Mouse (Mus musculus) cerebellum, adult 11-12 months (tissue): Measurements from ENCODE around the gene Sort1.
"Not testable (repeated sequence)": the region's sequence is repeated elsewhere in the genome, so short reads cannot be mapped to it uniquely, and the experiment has no call there.

Source experiments
- DNase-seq: peaks from one replicate; pipeline ENCODE4 v3.0.0; 2022

Sort1 gene

DNA sequence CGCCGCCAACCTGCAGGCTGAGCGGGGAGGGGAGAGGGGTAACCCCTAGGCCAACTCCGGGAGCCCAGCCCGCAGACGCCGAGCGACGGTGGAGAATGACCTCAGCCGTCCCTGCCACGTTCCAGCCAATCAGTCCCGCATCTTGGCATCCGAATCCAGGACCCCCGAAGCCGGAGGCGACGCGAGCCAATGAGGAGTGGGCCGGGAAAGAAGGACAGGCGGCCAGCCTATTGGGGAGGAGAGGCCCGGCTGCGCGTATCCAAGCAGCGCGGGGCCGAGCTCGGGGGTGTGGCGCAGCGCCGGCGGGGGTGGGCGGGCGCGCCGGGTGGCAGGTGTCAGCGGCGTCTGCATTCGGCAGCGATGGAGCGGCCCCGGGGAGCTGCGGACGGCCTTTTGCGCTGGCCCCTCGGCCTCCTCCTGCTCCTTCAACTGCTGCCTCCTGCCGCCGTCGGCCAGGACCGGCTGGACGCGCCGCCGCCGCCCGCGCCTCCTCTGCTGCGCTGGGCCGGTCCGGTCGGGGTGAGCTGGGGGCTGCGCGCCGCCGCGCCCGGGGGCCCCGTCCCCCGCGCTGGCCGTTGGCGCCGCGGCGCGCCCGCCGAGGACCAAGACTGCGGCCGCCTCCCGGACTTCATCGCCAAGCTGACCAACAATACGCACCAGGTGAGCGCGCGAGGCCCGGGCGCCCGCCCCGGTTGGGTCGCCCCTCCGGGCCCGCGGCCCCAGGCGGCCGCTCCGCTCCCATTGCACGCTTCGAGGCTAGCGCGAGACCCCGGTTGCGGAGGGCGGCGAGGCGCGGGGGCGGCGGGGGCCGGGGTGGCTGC, at the start of gene Sort1:
TSS of gene Sort1 (plus strand) at position 302 of the 821 bp plus-strand sequence.
- peak; percentile 87 for DNase-seq

DNA sequence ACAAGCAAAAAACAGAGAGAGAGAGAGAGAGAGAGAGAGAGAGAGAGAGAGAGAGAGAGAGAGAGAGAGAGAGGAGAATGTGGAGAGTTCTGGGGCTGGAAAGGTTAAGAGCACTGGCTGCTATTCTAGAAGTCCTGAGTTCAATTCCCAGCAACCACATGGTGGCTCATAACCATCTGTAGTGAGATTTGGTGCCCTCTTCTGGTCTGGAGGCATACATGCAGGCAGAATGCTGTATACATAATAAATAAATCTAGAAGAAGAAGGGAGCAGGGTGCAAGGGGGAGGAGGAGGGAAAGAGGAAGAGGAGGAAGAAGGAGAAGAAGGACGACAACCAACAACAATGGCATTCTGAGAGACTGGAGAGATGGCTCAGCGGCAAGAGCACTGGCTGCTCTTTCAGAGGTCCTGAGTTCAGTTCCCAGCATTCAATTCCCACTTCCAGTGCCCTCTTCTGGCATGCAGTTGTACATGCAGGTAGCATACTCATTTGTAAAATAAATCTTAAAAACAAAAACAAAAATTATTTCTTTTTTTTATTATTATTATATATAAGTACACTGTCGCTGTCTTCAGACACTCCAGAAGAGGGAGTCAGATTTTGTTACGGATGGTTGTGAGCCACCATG, 46.3 kb upstream of the Sort1 start:
- DNase-seq: not testable (repeated sequence)

DNA sequence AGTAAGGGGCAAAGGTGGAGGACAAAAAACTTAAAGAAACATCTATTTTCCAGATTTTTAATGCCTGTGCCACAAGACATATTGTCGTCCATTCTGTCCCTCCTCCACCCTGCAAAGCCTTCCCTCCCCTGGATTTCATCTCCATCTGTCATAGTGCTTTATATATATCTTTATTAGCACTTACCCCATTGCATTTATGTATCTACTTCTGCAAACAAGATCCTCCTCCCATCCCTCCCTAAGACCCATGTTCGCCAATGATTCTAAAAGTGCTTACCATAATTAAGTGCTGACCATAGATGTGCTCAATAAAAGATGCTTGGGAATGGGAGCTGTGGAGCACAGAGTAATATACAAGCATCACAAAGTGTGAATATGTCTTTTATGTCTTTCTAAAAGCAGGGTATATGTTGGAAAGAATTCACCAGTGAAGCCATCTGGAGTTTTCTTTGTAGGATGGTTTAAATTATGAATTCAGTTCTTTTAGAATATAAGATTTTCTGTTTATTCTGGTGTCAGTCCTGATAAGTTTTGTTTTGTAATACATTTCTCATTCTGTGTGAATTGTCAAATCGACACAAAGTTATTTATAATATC, 42.5 kb upstream of the Sort1 start:
- no peak for DNase-seq

DNA sequence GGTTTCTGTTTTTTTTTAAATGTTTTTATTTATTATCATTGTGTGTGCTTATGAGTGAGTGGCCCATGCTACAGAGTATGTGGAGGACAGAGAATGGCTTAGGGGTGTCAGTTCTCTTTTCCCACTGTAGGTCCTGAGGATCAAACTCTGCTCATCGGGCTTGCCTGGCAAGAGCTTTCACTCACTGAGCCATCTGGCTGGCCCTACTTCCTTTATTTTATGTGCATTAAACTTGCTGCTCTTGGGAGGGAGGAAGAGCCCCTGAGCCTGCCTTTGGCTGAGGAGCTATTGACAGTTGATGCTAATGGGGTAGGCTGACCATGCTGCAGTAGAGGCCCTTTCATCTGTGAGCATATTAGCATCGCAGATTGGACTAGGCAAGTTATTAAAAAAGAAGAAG, 37.0 kb upstream of the Sort1 start:
- no peak for DNase-seq

DNA sequence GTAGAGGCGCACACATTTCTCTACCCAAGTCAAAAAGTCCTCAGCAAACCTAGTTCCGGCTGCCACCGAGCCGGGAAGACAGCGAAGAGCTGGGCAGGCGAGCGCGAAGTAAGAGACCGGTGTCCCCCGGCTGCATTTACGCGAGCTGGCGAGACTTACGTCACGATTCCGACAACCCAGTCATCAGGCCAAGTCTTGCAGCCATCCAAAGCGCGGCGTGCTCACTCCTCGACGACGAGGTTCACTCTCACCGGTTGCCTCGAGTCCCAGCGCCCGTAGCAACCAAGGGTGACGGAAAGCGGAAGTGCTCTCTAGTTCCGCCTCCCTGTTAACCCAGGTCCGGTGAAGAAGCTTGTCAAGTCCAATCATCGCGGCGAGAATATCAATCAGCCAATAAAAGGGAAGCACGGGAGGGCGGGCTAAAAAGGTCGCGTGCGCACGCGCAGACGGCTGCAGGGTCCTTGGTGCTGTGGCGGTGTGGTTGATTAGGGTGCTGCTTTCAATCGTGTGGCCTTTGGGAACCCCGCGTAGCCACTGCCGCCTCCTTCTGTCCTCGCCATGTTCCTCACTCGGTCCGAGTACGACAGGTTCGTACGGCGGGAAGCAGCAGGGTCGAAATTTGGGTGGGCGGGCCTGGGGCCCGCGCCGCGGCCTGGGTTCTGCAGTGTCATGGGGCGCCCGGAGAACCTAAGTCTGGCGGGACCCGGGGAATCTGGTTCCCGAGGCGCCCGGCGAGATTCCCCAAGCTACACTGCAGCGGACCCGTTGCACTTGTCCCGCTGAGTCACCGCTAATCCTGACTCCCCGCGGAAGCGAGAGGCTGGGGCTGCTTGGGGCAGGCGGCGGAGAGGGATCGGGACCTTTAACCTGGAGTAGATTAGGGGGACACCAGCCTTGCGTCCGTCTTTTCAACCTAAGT, 26.9 kb upstream of the Sort1 start, which contains the start of gene Psma5:
TSS of gene Psma5 (plus strand) at position 208 of the 919 bp plus-strand sequence.
- DNase-seq: peak; percentile 94

DNA sequence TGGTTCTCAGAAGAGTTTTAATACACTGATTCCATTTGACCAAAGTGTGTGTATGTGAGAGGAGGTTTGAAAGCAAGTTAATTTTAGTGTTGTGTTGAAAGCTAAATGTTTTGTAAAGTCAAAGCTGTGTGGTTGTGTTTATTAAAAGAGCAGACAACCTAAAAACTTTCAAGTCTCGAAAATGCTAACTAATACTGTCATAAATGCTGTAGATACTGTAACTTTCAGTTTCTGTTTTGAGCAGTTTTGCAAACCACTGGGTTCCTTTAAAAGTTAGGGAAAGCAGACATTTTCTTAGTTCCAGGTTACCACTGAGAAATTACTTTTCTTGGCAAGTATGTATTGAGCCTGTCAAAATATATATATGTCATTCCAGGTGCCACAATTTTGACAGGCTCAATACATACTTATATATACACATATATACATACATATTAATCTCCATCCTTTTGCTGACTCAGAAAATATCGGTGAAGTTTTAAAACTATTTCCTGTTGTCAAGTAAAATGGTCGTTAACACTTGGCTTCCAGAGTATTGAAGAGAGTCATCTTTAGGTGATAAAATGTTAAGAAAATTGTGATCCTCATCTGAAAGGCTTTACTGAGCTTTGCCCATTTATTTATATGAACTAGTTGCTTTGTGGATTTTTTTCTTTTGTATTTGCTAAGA, 25.9 kb upstream of the Sort1 start:
- DNase-seq: no peak

DNA sequence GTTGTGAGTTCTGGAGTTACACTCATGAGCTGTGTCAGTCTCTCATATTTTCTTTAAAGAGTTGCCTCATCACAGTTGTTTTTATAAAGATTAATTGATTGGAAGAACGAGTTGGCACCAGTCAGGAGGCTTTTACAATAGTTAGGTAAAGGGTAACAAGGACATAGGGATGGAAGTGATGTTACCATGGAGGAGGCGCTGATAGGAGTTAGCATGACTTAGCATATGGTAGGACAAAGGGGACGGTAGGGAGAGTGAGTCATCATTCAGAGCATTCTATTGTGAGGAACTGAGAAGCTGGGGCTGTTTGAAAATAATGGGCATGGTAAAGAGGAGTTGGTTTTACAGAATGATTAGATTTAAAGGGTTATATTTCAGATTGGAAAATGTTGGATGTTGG, 24.6 kb upstream of the Sort1 start:
- no peak for DNase-seq

DNA sequence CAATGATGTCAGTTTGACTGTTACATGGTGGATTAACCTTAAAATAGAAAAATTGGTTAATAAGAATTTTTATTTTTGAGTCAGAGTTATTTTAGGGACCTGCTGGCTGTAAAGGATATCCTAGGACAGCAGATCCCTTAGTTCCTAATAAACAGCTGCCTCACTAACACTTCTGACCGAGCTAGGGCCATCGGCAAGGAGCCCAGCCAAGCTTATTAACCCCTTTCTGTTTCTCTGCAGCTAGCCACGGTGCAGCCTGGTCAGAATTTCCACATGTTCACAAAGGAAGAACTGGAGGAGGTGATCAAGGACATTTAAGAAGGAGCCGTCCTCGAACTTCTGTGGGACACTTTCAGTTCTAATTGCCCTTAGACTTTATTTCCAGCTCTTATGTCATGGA, 4.4 kb upstream of the Sort1 start:
- not testable (repeated sequence) for DNase-seq

DNA sequence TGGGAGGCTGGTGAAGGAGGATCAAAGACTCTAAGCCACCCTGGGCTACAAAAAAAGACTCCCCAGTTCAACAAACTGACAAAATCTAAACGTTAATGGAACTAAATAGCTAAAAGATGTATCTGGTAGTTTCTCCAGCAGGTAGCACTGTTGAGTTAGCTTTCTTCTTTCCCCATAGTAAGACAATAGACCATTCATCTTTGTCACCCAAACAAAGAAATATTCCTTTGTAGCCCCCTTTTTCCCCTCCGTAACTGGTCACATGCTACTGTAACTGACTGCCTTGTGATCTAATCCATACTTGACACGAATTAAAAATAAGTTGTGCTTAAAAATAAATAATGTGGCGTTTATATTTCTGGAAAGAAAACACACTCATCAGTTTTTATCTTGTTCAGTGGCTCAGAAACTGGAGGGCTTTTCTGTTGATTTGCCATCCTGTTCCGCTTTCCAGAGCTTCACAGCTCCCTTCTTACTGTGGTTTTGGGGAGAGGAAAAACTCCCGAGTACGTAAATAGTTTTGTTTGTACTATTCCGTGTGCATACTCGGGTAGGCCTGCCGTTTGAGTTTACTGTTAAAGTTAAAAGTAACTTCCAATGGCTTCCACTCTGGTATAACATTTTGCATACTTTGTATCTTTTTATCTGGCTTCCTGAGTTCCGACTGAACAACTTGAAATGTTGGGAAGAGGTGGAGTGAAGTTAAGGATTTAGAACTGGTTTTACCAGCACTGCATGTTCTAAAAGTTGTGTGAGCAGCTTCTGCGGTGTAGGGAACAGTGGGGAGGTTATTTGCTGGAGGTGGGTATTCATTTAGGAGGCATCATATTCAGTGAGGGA, 1.3 kb upstream of the Sort1 start:
- no peak for DNase-seq

DNA sequence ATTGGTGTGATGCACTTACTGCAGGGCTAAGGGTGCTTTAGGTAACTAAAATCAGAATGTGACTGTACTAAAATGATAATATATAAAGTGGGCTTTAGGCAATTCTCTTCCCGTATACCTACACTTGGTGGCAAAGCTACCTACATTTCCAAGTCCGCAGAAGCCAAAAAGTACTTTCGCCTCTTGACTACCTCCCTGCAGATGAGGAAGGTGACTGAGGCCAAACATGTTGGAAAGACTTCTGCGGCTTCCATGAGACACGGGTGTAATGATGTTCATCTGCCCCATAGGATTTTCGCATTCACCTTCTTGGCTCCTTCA, 681 bp upstream of the Sort1 start:
- no peak for DNase-seq

DNA sequence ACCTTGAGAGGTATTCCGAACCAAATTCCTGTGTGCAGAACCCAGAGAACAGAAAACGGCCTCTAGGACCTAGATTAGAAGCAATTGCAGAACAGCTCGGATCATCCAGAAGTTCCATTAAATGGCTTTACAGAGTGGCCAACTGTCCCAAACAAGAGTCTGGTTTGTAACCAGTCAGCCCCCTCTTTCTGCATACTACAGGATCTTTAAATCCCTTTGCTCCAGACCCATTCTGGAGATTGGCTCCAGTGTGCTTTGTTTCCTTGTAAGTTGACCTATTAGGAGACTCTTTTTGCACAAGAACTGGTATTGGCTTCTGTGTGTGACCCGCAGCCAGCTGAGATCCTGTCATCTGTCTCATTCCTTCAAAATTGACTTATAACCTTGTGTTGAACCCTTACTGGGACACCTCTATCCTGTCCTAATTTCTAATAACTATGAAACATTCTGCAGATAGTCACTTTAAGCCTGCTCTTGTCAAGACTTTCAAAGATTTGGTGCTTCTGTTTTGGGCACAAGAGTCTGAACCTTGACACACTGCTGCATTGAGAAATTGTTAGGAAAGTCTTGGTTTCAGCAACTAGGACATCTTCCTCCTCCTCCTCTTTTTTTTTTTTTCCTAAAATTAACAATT, 1.3 kb downstream of the Sort1 start:
- no peak for DNase-seq

DNA sequence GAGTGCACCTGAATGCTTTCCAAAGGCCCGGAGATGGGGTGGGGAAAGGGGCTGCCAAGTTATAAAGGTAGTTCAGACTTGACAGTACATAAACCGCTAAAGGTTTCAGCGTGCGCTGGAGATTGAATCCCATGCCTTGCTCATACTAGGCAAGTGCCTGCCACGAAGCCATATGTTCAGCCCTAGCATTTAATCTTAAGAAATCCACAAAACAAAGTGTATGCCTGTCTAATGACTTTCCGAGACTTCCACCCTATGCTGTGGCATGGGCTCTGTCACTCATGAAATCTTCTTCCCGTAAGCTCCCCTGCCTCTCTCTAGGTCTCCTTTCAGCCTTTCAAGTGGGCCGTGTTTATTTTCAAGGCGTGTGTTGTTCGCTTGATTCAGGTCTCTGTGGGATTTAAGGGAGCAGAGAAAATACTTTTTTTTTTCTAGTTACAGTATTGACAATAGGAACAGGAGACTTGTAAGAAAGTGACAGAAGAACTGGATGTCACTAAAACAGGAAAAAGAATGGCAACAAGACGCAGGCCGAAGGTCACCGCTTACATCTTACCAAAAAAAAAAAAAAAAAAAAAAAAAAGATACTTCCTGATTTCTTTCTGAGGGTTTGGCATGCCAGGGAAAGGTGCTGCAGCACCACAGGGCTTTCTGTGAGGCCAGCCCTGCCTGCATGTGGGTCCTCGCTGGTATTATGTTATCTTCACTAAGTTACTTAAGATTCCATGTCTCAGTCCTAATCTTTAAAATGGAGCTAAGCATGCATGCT, 3.0 kb downstream of the Sort1 start:
- no peak for DNase-seq

DNA sequence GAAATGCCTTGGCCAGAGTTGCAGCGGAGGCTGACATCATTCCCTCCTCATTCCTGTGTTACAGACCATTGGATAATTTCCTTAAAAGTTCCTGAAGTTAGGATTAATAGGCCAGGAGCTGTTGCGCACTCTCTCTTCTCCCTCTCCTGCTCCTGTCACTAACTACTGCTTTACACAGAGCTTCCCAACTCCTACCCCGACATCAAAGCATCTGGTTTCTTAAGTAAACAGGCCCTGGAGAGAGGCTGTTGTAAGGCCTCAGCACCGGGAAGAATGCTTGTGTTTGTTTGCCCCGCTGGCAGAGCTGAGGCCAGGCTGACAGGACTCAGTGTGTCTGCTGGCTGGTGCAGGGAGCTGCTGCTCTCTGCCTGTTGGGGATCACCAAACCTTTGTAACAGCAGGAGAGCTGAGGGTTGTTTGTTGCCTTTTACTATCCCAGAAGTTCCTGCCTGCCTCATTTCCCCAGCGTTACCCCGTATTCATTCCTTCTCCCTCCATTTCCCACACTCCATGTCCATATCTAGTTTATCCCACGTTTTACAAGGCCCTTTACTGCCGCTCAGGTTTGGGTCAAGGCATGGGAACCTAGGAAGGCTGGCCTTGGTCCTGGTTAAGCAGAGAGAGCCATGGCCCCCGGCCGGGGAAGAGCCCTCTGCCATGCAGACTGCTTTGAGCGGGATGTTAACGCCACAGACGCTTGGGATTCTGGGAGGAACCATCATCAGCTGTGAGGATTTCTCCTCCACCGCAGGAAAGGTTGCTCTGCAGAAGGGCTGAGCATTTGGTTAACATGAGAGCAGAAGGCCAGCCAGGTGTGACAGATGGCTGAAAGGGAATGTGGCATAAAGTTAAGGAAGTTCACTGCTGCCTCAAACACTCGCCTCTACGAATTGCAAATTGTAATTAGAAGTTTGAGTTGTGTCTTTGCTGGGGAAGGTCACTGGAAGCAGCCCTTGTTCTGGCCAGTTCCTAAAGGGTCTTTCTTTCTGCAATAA, 4.2 kb downstream of the Sort1 start:
- peak; percentile 25 for DNase-seq

DNA sequence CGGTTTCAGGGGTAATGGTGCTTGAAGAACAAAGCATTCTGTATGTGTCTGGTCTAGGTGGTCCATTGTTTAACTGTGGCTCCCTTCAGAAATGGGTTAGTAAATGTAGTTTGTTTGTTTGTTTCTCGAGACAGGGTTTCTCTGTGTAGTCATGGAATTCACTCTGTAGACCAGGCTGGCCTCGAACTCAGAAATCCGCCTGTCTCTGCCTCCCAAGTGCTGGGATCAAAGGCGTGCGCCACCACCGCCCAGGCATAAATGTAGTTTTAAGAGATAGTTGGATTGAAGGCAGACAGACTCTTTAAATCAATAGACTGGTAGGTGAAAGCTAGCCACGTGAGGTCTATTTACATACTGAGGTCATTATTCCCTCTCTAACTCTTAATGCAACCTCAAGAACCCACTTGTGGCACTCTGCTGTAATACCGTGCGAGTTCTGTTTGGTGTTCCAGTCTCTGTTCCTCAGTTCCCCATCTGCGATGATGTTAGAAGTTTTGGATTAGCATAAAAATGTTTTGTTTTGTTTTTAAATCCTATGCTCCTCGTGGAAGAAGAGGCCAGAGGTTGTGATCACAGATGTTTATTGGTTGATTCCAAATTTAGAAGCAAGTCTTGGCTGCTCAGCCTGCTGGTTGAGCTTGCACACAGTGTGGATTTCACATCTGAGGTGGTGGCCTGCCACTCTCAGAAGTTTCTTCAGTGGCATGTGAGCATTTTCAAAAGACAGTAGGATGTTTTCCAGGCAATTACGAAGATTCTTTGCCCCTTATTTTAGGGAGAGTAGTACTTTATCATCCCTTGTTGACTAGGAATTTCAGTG, 5.6 kb downstream of the Sort1 start:
- no peak for DNase-seq

DNA sequence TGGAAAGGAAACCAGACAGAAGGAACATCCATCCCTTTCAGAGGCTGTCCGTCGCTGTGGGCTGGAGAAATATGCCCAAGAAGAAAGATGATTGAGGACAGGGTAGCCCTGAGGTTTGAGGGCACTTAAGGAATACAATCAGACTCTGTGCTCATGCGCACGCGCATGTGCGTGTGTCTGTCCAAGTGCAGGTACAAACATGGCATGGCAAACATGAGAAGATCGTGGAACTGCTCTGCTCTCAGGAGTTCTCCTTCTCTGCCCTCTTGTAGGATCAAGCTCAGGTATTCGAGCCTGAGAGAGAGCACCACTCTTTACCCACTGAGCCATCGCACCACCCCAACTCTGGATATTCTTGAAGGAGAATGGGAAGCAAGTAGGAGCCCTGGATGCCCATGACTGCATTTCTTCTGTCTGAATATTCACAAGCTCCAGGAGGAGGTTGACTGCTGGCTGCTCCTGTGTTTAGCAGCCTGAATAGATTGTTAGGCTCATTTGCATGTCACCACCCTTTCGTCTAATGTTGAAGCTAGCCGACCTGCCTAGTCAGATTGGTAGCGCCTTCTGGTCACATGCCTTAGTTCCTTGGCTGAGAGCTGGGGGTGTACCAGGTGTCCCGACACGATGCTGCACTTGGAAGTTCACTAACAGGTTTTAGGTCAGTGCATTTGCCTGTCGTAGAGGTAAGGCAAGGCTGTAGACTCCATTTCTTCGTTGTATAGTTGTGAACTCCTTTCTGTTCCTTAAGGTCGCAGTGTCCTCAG, 7.3 kb downstream of the Sort1 start:
- DNase-seq: no peak

DNA sequence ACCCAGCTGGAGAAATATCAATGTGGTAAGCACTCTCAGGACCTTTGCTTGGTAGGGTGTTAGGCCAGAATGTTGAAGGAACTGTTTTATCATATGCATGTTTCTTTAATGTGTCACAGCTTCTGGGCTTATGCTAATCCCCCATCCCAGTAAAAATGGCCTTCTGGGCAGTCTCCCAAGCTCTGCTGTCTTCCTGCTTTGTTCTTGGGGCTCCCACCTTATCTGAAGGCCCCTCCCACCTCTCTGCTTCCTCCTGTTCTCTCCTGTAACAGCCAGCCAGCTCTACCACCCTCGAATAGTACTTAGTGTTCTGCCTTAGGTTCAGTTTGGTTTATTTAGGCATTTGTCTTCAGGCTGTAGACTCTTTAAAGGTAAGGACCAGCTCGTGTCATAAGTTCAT, 10.5 kb downstream of the Sort1 start:
- no peak for DNase-seq
